Mouse (Mus musculus) spleen, adult 12 weeks (tissue): ENCODE data around the gene Katnbl1.
"Not testable (repeated sequence)": the region's sequence is repeated elsewhere in the genome, so short reads cannot be mapped to it uniquely, and the experiment has no call there.

Experiments
- DNase-seq: peaks from one replicate; pipeline ENCODE4 v3.0.0; 2022; ENCODE audit warnings: low spot score

Katnbl1 gene

GRCm38 (mm10) chr2:112392689-112393088 lies 13.7 kb downstream of the Katnbl1 start:
- DNase-seq = no peak

GRCm38 (mm10) chr2:112393958-112394357 lies 14.9 kb downstream of the Katnbl1 start:
- DNase-seq = no peak

GRCm38 (mm10) chr2:112396649-112397048 lies 17.6 kb downstream of the Katnbl1 start:
- DNase-seq = no peak

- DNase-seq = no peak
Observed at GRCm38 (mm10) chr2:112407030-112407429, 28.0 kb downstream of the Katnbl1 start.

GRCm38 (mm10) chr2:112425308-112425707 lies 46.3 kb downstream of the Katnbl1 start:
- no peak for DNase-seq

- DNase-seq = not testable (repeated sequence)
Observed at GRCm38 (mm10) chr2:112428534-112428933, 49.5 kb downstream of the Katnbl1 start.

GRCm38 (mm10) chr2:112429665-112430064 lies 50.7 kb downstream of the Katnbl1 start:
- DNase-seq = no peak

GRCm38 (mm10) chr2:112430403-112430802 lies 51.4 kb downstream of the Katnbl1 start:
- DNase-seq = no peak

- no peak for DNase-seq
Observed at GRCm38 (mm10) chr2:112432523-112432922, 53.5 kb downstream of the Katnbl1 start.

GRCm38 (mm10) chr2:112433359-112433758 lies 54.3 kb downstream of the Katnbl1 start:
- no peak for DNase-seq

- DNase-seq = no peak
Observed at GRCm38 (mm10) chr2:112436292-112436691, 57.3 kb downstream of the Katnbl1 start.

- no peak for DNase-seq
Observed at GRCm38 (mm10) chr2:112437589-112437988, 58.6 kb downstream of the Katnbl1 start.

- no peak for DNase-seq
Observed at GRCm38 (mm10) chr2:112443491-112443890, 64.5 kb downstream of the Katnbl1 start.

GRCm38 (mm10) chr2:112445511-112445910 lies 66.5 kb downstream of the Katnbl1 start:
- DNase-seq = no peak

GRCm38 (mm10) chr2:112448046-112448445 lies 69.0 kb downstream of the Katnbl1 start:
- DNase-seq = not testable (repeated sequence)

- no peak for DNase-seq
Observed at GRCm38 (mm10) chr2:112448510-112449059, 69.6 kb downstream of the Katnbl1 start.

GRCm38 (mm10) chr2:112449597-112450296 lies 70.7 kb downstream of the Katnbl1 start:
- no peak for DNase-seq

GRCm38 (mm10) chr2:112452513-112452912 lies 73.5 kb downstream of the Katnbl1 start:
- DNase-seq = not testable (repeated sequence)

GRCm38 (mm10) chr2:112454125-112454861 lies 75.3 kb downstream of the Katnbl1 start:
- no peak for DNase-seq

- peak; percentile 94 for DNase-seq
Observed at GRCm38 (mm10) chr2:112454862-112455564, 76.0 kb downstream of the Katnbl1 start, which contains the start of gene Emc7. Emc7 (plus strand) TSS chr2:112454997.

- no peak for DNase-seq
Observed at GRCm38 (mm10) chr2:112460557-112460956, 81.5 kb downstream of the Katnbl1 start.
